Mouse (Mus musculus) MEL (cell line): ENCODE results near the gene Tex26. TPM values are rescaled to one million over a fixed set of nuclear protein-coding genes. Genes with fewer than 3 reads are reported as not detected.
A peak's percentile ranks its signal among the peaks of the same experiment; 100 is the strongest.

Experiments
- DNase-seq: peaks from one replicate; pipeline ENCODE4 v3.0.0; 2011; ENCODE audit warnings: low read depth, low spot score
- H3K27ac ChIP-seq: 2 replicates; pipeline ENCODE4 v1.5.1; 2012; ENCODE audit warnings: low read depth, mild to moderate bottlenecking, control low read depth, low read length, moderate library complexity; ENCODE audit not compliant: control insufficient read depth
- H3K27me3 ChIP-seq, 2 experiments: fragments of 150-350 bp in 1 of 2; sonication (generic) in 1 of 2; 2 replicates each; pipeline ENCODE4 v1.6.1; 2012; ENCODE audit warnings: low read length in 2 of 2, mild to moderate bottlenecking in 2 of 2, improper control_type of control experiment in 1 of 2, moderate library complexity in 1 of 2; ENCODE audit not compliant: insufficient read depth in 2 of 2, control insufficient read depth in 1 of 2
- H3K36me3 ChIP-seq, 2 experiments: 2 replicates each; pipeline ENCODE4 v1.6.1; 2012 to 2014; ENCODE audit warnings: low read length in 2 of 2, improper control_type of control experiment in 1 of 2, inconsistent platforms in 1 of 2, mild to moderate bottlenecking in 1 of 2; ENCODE audit not compliant: insufficient read depth in 2 of 2, control insufficient read depth in 1 of 2
- H3K4me1 ChIP-seq, 2 experiments: fragments of 150-350 bp in 1 of 2; sonication (generic) in 1 of 2; 2 replicates each; pipeline ENCODE4 v1.6.1; 2012; ENCODE audit warnings: low read length in 2 of 2, improper control_type of control experiment in 1 of 2, mild to moderate bottlenecking in 1 of 2; ENCODE audit not compliant: insufficient read depth in 2 of 2, control insufficient read depth in 1 of 2
- H3K4me3 ChIP-seq, 2 experiments: fragments of 150-350 bp in 1 of 2; sonication (generic) in 1 of 2; 2 replicates each; pipeline ENCODE4 v1.5.1; 2012; ENCODE audit warnings: low read depth in 2 of 2, low read length in 2 of 2, mild to moderate bottlenecking in 2 of 2, moderate library complexity in 2 of 2, control low read depth in 1 of 2, improper control_type of control experiment in 1 of 2; ENCODE audit not compliant: control insufficient read depth in 1 of 2, insufficient read depth in 1 of 2
- H3K79me2 ChIP-seq: 2 replicates; pipeline ENCODE4 v1.6.1; 2012; ENCODE audit warnings: mild to moderate bottlenecking, low read length, moderate library complexity; ENCODE audit not compliant: control insufficient read depth, poor library complexity, insufficient read depth
- H3K9ac ChIP-seq: 2 replicates; pipeline ENCODE4 v1.6.1; 2012; ENCODE audit warnings: low read depth, mild to moderate bottlenecking, control low read depth, low read length, moderate library complexity; ENCODE audit not compliant: control insufficient read depth, poor library complexity, severe bottlenecking
- H3K9me3 ChIP-seq: fragments of 150-350 bp; sonication (generic); replicated peaks from 2 replicates; pipeline ENCODE4 v1.6.1; 2012; ENCODE audit warnings: mild to moderate bottlenecking, low read length, improper control_type of control experiment, moderate library complexity; ENCODE audit not compliant: insufficient read depth
- CTCF ChIP-seq, 3 experiments: IDR thresholded peaks in 2 of 3; conservative IDR thresholded peaks in 1 of 3; 2 replicates each; pipeline ENCODE4 v1.5.1; 2011 to 2012; ENCODE audit warnings: low read length in 3 of 3, low read depth in 2 of 3, mild to moderate bottlenecking in 2 of 3, improper control_type of control experiment in 1 of 3, inconsistent platforms in 1 of 3, mixed read lengths in 1 of 3, moderate library complexity in 1 of 3; ENCODE audit not compliant: control insufficient read depth in 1 of 3, insufficient read depth in 1 of 3, poor library complexity in 1 of 3, severe bottlenecking in 1 of 3
- E2F4 ChIP-seq: IDR thresholded peaks from 2 replicates; pipeline ENCODE4 v1.6.1; 2011; ENCODE audit warnings: low read depth, low read length, improper control_type of control experiment, borderline replicate concordance
- ELF1 ChIP-seq: IDR thresholded peaks from 2 replicates; pipeline ENCODE4 v1.6.1; 2014; ENCODE audit warnings: low read depth, mild to moderate bottlenecking, inconsistent platforms, low read length, improper control_type of control experiment, moderate library complexity
- EP300 ChIP-seq, 2 experiments: IDR thresholded peaks; 2 replicates each; pipeline ENCODE4 v1.6.1; 2011; ENCODE audit warnings: improper control_type of control experiment in 2 of 2, low read length in 2 of 2, low read depth in 1 of 2, mild to moderate bottlenecking in 1 of 2
- JUND ChIP-seq: IDR thresholded peaks from 2 replicates; pipeline ENCODE4 v1.6.1; 2011; ENCODE audit warnings: low read depth, mild to moderate bottlenecking, improper control_type of control experiment, low read length
- MEF2A ChIP-seq: IDR thresholded peaks from 2 replicates; pipeline ENCODE4 v1.6.1; 2014; ENCODE audit warnings: low read depth, mild to moderate bottlenecking, inconsistent platforms, low read length, improper control_type of control experiment; ENCODE audit not compliant: poor library complexity, insufficient replicate concordance, severe bottlenecking; ENCODE audit errors: extremely low read depth
- MXI1 ChIP-seq: IDR thresholded peaks from 2 replicates; pipeline ENCODE4 v1.6.1; 2011; ENCODE audit warnings: mild to moderate bottlenecking, low read depth, low read length, improper control_type of control experiment
- MYB ChIP-seq: IDR thresholded peaks from 2 replicates; pipeline ENCODE4 v1.6.1; 2011; ENCODE audit warnings: mild to moderate bottlenecking, low read depth, low read length, improper control_type of control experiment
- MYC ChIP-seq: IDR thresholded peaks from 2 replicates; pipeline ENCODE4 v1.6.1; 2011; ENCODE audit warnings: low read depth, mild to moderate bottlenecking, low read length, improper control_type of control experiment, moderate library complexity
- RAD21 ChIP-seq: IDR thresholded peaks from 2 replicates; pipeline ENCODE4 v1.6.1; 2011; ENCODE audit warnings: mild to moderate bottlenecking, low read depth, low read length, improper control_type of control experiment
- SIN3A ChIP-seq: IDR thresholded peaks from 2 replicates; pipeline ENCODE4 v1.6.1; 2012; ENCODE audit warnings: low read length, improper control_type of control experiment, inconsistent platforms
- SMC3 ChIP-seq: IDR thresholded peaks from 2 replicates; pipeline ENCODE4 v1.6.1; 2011; ENCODE audit warnings: low read depth, low read length, improper control_type of control experiment
- TCF12 ChIP-seq: IDR thresholded peaks from 2 replicates; pipeline ENCODE4 v1.6.1; 2014; ENCODE audit warnings: low read depth, mild to moderate bottlenecking, inconsistent platforms, low read length, improper control_type of control experiment, moderate library complexity
- UBTF ChIP-seq: IDR thresholded peaks from 2 replicates; pipeline ENCODE4 v1.6.1; 2012; ENCODE audit warnings: low read depth, mild to moderate bottlenecking, inconsistent platforms, low read length, improper control_type of control experiment, moderate library complexity, borderline replicate concordance; ENCODE audit not compliant: insufficient read depth
- USF1 ChIP-seq: IDR thresholded peaks from 2 replicates; pipeline ENCODE4 v1.6.1; 2014; ENCODE audit warnings: low read depth, mild to moderate bottlenecking, inconsistent platforms, low read length, improper control_type of control experiment, moderate library complexity
- ZC3H11A ChIP-seq: IDR thresholded peaks from 2 replicates; pipeline ENCODE4 v1.6.1; 2012; ENCODE audit warnings: low read depth, mild to moderate bottlenecking, inconsistent platforms, low read length, improper control_type of control experiment
- ZMIZ1 ChIP-seq: IDR thresholded peaks from 2 replicates; pipeline ENCODE4 v1.6.1; 2012; ENCODE audit warnings: low read depth, mild to moderate bottlenecking, inconsistent platforms, low read length, improper control_type of control experiment, moderate library complexity
- ZNF384 ChIP-seq: IDR thresholded peaks from 2 replicates; pipeline ENCODE4 v1.6.1; 2012; ENCODE audit warnings: low read depth, mild to moderate bottlenecking, inconsistent platforms, low read length, improper control_type of control experiment
- polyA plus RNA-seq, 2 experiments: library from polyadenylated mRNA; stranded (reverse) in 1 of 2; unstranded in 1 of 2; fragments of >175 nt in 1 of 2; fragments of >200 nt in 1 of 2; gene quantifications; 2 replicates each; pipeline versions ENCODE4 v1.2.1 to v1.2.4; 2012; ENCODE audit warnings: low replicate concordance in 2 of 2, low read depth in 1 of 2; ENCODE audit not compliant: insufficient read length in 2 of 2, insufficient read depth in 1 of 2, missing spikeins in 1 of 2
- total RNA-seq: library from RNA; depleted of rRNA; stranded (reverse); fragments of 300-350 nt; gene quantifications from 2 replicates; pipeline ENCODE4 v1.2.3, GENCODE M21; 2012

The Tex26 gene
- total and polyA plus RNA-seq, 3 experiments: not detected

- Histone ChIP-seq H3K27ac (no peak overlapping the region), H3K4me3 (no peak overlapping the region), H3K9me3 (no peaks in the 10 kb centered on the region), H3K79me2 (no peaks in the 10 kb centered on the region), H3K9ac (no peak overlapping the region), H3K36me3 (no peaks in the 10 kb centered on the region), H3K27me3 (peaks cover 0 to 4% of the 10 kb centered on the region in 2 experiments; a peak in 2 of 4 replicates), H3K4me1 (no peaks in the 10 kb centered on the region)
- TF ChIP-seq SIN3A: no peak
- no peak for TF ChIP-seq ZMIZ1
- no peak for TF ChIP-seq MYB
- TF ChIP-seq EP300 (IDR thresholded peaks at IDR 0.05; ENCODE audit: low read depth in 1 of 2, low read length in 2 of 2): no peak
- no peak for TF ChIP-seq MYC
- TF ChIP-seq RAD21: no peak
- no peak for TF ChIP-seq UBTF
- TF ChIP-seq JUND: no peak
- no peak for TF ChIP-seq SMC3
- TF ChIP-seq ZNF384: no peak
- no peak for TF ChIP-seq MXI1
- TF ChIP-seq, all 39 proteins: peak for 0
- no peak for DNase-seq
Observed at GRCm38 (mm10) chr5:149451209-149451681, 11.8 kb downstream of the Tex26 start.

GRCm38 (mm10) chr5:149454281-149454680, 14.8 kb downstream of the Tex26 start:
- peaks cover 0 to 3% of the 10 kb centered on the region in 2 experiments; a peak in 2 of 4 replicates for H3K27me3 ChIP-seq
- no peak overlapping the region for H3K27ac ChIP-seq
- no peaks in the 10 kb centered on the region for H3K4me1 ChIP-seq
- no peaks in the 10 kb centered on the region for H3K79me2 ChIP-seq
- no peaks in the 10 kb centered on the region for H3K36me3 ChIP-seq
- DNase-seq: peak; percentile 74
- TF ChIP-seq E2F4 (no peak), SMC3 (peak; percentile 95), USF1 (no peak), MEF2A (no peak), MXI1 (no peak), ZC3H11A (peak; percentile 60), TCF12 (no peak), CTCF (IDR thresholded peaks at IDR 0.05 in 2 of 3, conservative IDR thresholded peaks at IDR 0.05 in 1 of 3; ENCODE audit: control insufficient read depth in 1 of 3, insufficient read depth in 1 of 3, low read depth in 2 of 3, low read length in 3 of 3, poor library complexity in 1 of 3, severe bottlenecking in 1 of 3) (peak; percentile 94 to 96 (median 96)), EP300 (IDR thresholded peaks at IDR 0.05; ENCODE audit: low read depth in 1 of 2, low read length in 2 of 2) (no peak), RAD21 (peak; percentile 58), ELF1 (no peak)
- H3K9ac ChIP-seq: no peak overlapping the region
- no peak overlapping the region for H3K4me3 ChIP-seq
- no peaks in the 10 kb centered on the region for H3K9me3 ChIP-seq
